Mouse (Mus musculus) thymus, postnatal 36 days (tissue): ENCODE data around the gene Fbxo40.

Experiments
- DNase-seq, 2 experiments: peaks; one replicate each; pipeline ENCODE4 v3.0.0; 2022; ENCODE audit warnings: mixed read lengths in 2 of 2

Fbxo40 gene

GRCm38 (mm10) chr16:36946459-36947159 lies 43.7 kb downstream of the Fbxo40 start:
- no peak for DNase-seq

GRCm38 (mm10) chr16:36944895-36945424 lies 45.3 kb downstream of the Fbxo40 start:
- DNase-seq = no peak

- DNase-seq = no peak
These were observed 46.7 kb downstream of the Fbxo40 start for GRCm38 (mm10) chr16:36943591-36943990.

GRCm38 (mm10) chr16:36941895-36942294 lies 48.4 kb downstream of the Fbxo40 start:
- no peak for DNase-seq

- peak; percentile 35 to 43 for DNase-seq
These were observed 49.0 kb downstream of the Fbxo40 start for GRCm38 (mm10) chr16:36941137-36941727.

GRCm38 (mm10) chr16:36935814-36936213 lies 54.5 kb downstream of the Fbxo40 start:
- no peak for DNase-seq

- peak; percentile 81 to 84 for DNase-seq
These were observed 55.2 kb downstream of the Fbxo40 start, which contains the start of gene Hcls1 for GRCm38 (mm10) chr16:36934841-36935620. Gene Hcls1 (plus strand): TSS chr16:36934983.

- peak; percentile 30 to 35 for DNase-seq
These were observed 56.0 kb downstream of the Fbxo40 start for GRCm38 (mm10) chr16:36934131-36934840.

GRCm38 (mm10) chr16:36932546-36932945 lies 57.7 kb downstream of the Fbxo40 start:
- no peak for DNase-seq

- peak; percentile 32 to 59 for DNase-seq
These were observed 58.3 kb downstream of the Fbxo40 start for GRCm38 (mm10) chr16:36931976-36932375.

GRCm38 (mm10) chr16:36931381-36931780 lies 58.9 kb downstream of the Fbxo40 start:
- no peak for DNase-seq

GRCm38 (mm10) chr16:36930231-36931136 lies 59.8 kb downstream of the Fbxo40 start:
- no peak for DNase-seq

GRCm38 (mm10) chr16:36929216-36929615 lies 61.1 kb downstream of the Fbxo40 start:
- no peak for DNase-seq

GRCm38 (mm10) chr16:36928106-36928500 lies 62.2 kb downstream of the Fbxo40 start:
- peak in 1 of 2 experiments; percentile 17 for DNase-seq

- DNase-seq = peak; percentile 32 to 56
These were observed 62.7 kb downstream of the Fbxo40 start for GRCm38 (mm10) chr16:36927495-36928105.

GRCm38 (mm10) chr16:36926514-36927447 lies 63.5 kb downstream of the Fbxo40 start:
- DNase-seq = no peak

GRCm38 (mm10) chr16:36925797-36926196 lies 64.5 kb downstream of the Fbxo40 start:
- DNase-seq = no peak

GRCm38 (mm10) chr16:36925351-36925750 lies 64.9 kb downstream of the Fbxo40 start:
- DNase-seq = no peak

GRCm38 (mm10) chr16:36924312-36924711 lies 66.0 kb downstream of the Fbxo40 start:
- DNase-seq = no peak

GRCm38 (mm10) chr16:36921980-36922379 lies 68.3 kb downstream of the Fbxo40 start:
- peak; percentile 43 to 46 for DNase-seq
